Mouse (Mus musculus): ENCODE measurements at regions not wholly inside any gene's neighbourhood (a gene's known extent, or its start where the extent isn't known, plus 50 kb on each side); places are given as distances from the start of the nearest gene placed in this dataset.

DNA sequence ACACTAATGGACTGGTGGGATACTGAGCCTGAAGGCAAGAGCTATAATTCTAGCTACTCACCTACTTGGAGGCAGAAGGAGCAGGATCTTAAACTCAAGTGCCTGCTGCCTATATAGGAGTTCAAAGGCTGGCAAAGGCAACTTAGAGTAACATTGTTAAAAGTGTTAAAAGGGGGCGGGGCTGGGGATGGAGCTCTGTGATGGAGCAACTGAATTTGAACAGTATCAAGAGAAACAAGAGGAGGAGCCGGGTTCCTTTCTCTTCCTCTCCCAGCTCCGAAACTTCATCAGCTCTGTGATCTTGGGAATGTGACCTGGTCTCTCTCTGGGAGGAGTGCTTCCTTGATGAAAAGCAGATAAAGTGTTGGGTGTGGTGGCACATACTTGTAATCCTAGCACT, 223.6 kb downstream of the Rplp1 start:
- Histone ChIP-seq H3K36me3 (replicated peaks; ENCODE audit: control insufficient read depth, insufficient read depth, low read depth, low read length) (no peaks in the 10 kb centered on the region), H3K4me2 (ENCODE audit: low read depth, low read length) (no peak overlapping the region), H3K27ac (replicated peaks; ENCODE audit: low read depth, low read length) (no peak overlapping the region), H3K4me1 (ENCODE audit: control insufficient read depth, insufficient read depth, low read length) (peaks cover 3% of the 10 kb centered on the region), H3K9me3 (replicated peaks; ENCODE audit: control insufficient read depth, low read length) (no peaks in the 10 kb centered on the region), H3K9ac (replicated peaks; ENCODE audit: low read length) (no peak overlapping the region), H3K27me3 (ENCODE audit: control insufficient read depth, insufficient read depth, low read length) (no peaks in the 10 kb centered on the region), H3K4me3 (ENCODE audit: low read depth, low read length) (no peak overlapping the region)
- DNase-seq (ENCODE audit: low spot score) = no peak
- 73% methylated on average over 3 of the region's 3 CpGs for WGBS
- no peak for ATAC-seq (replicated peaks; ENCODE audit: insufficient number of reproducible peaks, low FRiP score, low TSS enrichment, low read depth)

DNA sequence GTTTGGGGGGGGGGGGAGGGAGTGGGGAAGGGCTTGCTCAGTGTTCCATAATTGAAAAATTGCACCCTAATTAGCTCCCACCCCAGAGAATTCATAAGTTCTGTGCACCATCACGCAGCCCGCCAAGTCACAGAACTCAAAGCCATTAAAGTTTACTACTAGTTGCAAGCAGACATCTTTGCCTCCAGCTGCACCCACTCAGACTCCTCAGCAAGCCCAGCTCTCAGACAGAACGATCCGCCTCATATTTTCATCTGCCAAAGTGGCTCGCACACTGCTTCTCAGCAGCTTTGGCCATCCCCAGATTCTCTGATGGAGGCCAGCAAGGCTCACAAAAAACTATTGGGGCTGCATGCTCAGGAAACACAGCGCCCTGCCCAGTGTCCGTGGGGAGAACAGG, 224.4 kb downstream of the Rplp1 start:
- no peaks in the 10 kb centered on the region for H3K9me3 ChIP-seq (replicated peaks; ENCODE audit: control insufficient read depth, low read length)
- DNase-seq (ENCODE audit: low spot score) = peak; percentile 62
- no peak for ATAC-seq (replicated peaks; ENCODE audit: insufficient number of reproducible peaks, low FRiP score, low TSS enrichment, low read depth)
- 57% methylated on average over 7 of the region's 7 CpGs for WGBS
- H3K4me1 ChIP-seq (ENCODE audit: control insufficient read depth, insufficient read depth, low read length) = no peaks in the 10 kb centered on the region; the same call in 1 of the 2 replicates
- H3K27ac ChIP-seq (replicated peaks; ENCODE audit: low read depth, low read length) = no peak overlapping the region
- no peak overlapping the region for H3K4me2 ChIP-seq (ENCODE audit: low read depth, low read length)
- no peaks in the 10 kb centered on the region for H3K36me3 ChIP-seq (replicated peaks; ENCODE audit: control insufficient read depth, insufficient read depth, low read depth, low read length)
- H3K9ac ChIP-seq (replicated peaks; ENCODE audit: low read length) = no peak overlapping the region
- H3K27me3 ChIP-seq (ENCODE audit: control insufficient read depth, insufficient read depth, low read length) = no peaks in the 10 kb centered on the region
- H3K4me3 ChIP-seq (ENCODE audit: low read depth, low read length) = no peak overlapping the region

DNA sequence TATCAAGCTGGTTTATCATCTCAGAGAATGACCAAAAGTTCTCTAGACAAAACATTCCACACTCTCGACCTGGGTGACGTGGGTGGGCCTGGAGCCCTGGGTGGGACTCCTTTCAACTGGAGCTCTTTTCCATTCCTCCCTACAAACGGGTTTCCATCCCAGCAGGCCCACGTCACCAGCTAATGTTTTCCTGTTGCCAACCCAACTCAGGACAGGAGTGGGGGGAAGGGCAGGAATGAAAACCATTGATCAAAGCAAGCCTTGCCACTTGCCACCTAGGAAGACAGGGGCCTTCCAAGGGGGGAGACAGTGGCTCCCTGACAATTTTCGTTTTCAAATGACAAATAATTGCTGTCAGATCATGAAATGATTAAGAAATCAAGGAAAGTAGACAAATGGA, 224.8 kb downstream of the Rplp1 start:
- Histone ChIP-seq H3K9me3 (replicated peaks; ENCODE audit: control insufficient read depth, low read length) (no peaks in the 10 kb centered on the region), H3K4me2 (ENCODE audit: low read depth, low read length) (no peak overlapping the region), H3K36me3 (replicated peaks; ENCODE audit: control insufficient read depth, insufficient read depth, low read depth, low read length) (no peaks in the 10 kb centered on the region), H3K27me3 (ENCODE audit: control insufficient read depth, insufficient read depth, low read length) (no peaks in the 10 kb centered on the region), H3K4me1 (ENCODE audit: control insufficient read depth, insufficient read depth, low read length) (no peaks in the 10 kb centered on the region; the same call in 1 of the 2 replicates), H3K9ac (replicated peaks; ENCODE audit: low read length) (no peak overlapping the region), H3K27ac (replicated peaks; ENCODE audit: low read depth, low read length) (no peak overlapping the region), H3K4me3 (ENCODE audit: low read depth, low read length) (no peak overlapping the region)
- DNase-seq (ENCODE audit: low spot score) = peak; percentile 72
- WGBS = 23% methylated on average over 5 of the region's 5 CpGs
- no peak for ATAC-seq (replicated peaks; ENCODE audit: insufficient number of reproducible peaks, low FRiP score, low TSS enrichment, low read depth)

DNA sequence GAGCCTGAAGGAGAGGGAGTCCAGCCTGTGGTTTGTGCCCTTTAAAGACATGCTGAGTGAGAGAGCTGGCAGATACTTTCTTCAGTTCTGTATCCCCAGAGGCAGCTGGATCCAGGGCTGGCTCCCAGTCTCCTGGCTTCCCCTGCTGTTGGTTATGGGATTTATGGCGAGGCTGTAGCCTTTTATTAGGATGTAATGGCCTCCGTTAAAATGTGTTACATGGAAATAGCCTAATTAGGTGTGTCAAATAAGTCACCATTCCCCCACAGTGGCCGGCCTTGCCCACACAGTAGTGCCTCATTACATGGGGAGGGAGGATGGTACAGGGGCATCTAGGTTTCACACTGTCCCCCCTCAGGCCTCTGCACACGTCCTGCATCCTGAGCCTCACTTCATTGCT, 230.8 kb downstream of the Rplp1 start:
- DNase-seq (ENCODE audit: low spot score) (no peak), ATAC-seq (replicated peaks; ENCODE audit: insufficient number of reproducible peaks, low FRiP score, low TSS enrichment, low read depth) (no peak)
- no peak overlapping the region for H3K27ac ChIP-seq (replicated peaks; ENCODE audit: low read depth, low read length)
- no peaks in the 10 kb centered on the region for H3K27me3 ChIP-seq (ENCODE audit: control insufficient read depth, insufficient read depth, low read length)
- H3K9me3 ChIP-seq (replicated peaks; ENCODE audit: control insufficient read depth, low read length) = no peaks in the 10 kb centered on the region
- H3K36me3 ChIP-seq (replicated peaks; ENCODE audit: control insufficient read depth, insufficient read depth, low read depth, low read length) = no peaks in the 10 kb centered on the region
- no peak overlapping the region for H3K9ac ChIP-seq (replicated peaks; ENCODE audit: low read length)
- no peak overlapping the region for H3K4me3 ChIP-seq (ENCODE audit: low read depth, low read length)
- WGBS = 74% methylated on average over 4 of the region's 4 CpGs
- no peak overlapping the region for H3K4me2 ChIP-seq (ENCODE audit: low read depth, low read length)
- no peaks in the 10 kb centered on the region; the same call in 1 of the 2 replicates for H3K4me1 ChIP-seq (ENCODE audit: control insufficient read depth, insufficient read depth, low read length)

DNA sequence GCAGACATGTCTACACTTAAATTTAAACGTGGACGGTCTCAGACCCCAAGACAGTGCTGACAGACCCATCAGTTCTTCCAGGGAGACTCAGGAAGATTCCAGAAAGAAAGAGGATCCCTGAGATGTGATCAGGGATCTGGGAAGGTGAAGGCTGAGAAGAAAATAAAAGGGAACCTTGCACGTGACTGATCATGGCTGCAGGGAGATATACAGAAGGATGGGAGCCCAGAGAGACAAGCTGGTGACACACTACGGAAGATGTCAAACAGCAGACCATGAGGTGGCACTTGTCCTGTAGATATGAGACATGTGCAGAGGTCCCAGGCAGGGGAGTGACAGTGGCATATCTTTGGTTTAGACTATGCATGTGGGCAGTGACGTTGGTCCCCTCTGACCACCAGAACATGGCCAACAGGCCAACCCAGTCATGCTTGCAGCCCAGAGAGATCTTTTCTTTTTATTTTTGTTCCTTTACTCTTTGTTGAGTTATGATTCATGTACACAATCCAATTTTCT, 231.5 kb downstream of the Rplp1 start:
- Histone ChIP-seq H3K4me3 (ENCODE audit: low read depth, low read length) (no peak overlapping the region), H3K9ac (replicated peaks; ENCODE audit: low read length) (no peak overlapping the region), H3K4me2 (ENCODE audit: low read depth, low read length) (no peak overlapping the region), H3K9me3 (replicated peaks; ENCODE audit: control insufficient read depth, low read length) (no peaks in the 10 kb centered on the region), H3K4me1 (ENCODE audit: control insufficient read depth, insufficient read depth, low read length) (no peaks in the 10 kb centered on the region; the same call in 1 of the 2 replicates), H3K36me3 (replicated peaks; ENCODE audit: control insufficient read depth, insufficient read depth, low read depth, low read length) (no peaks in the 10 kb centered on the region), H3K27ac (replicated peaks; ENCODE audit: low read depth, low read length) (no peak overlapping the region), H3K27me3 (ENCODE audit: control insufficient read depth, insufficient read depth, low read length) (no peaks in the 10 kb centered on the region)
- DNase-seq (ENCODE audit: low spot score) (no peak), ATAC-seq (replicated peaks; ENCODE audit: insufficient number of reproducible peaks, low FRiP score, low TSS enrichment, low read depth) (no peak)
- WGBS = 91% methylated on average over 5 of the region's 5 CpGs

GRCm38 (mm10) chr9:61682316-61682715, 232.0 kb downstream of the Rplp1 start:
- no peaks in the 10 kb centered on the region; the same call in 1 of the 2 replicates for H3K4me1 ChIP-seq (ENCODE audit: control insufficient read depth, insufficient read depth, low read length)
- H3K27me3 ChIP-seq (ENCODE audit: control insufficient read depth, insufficient read depth, low read length) = no peaks in the 10 kb centered on the region
- no peak overlapping the region for H3K9ac ChIP-seq (replicated peaks; ENCODE audit: low read length)
- H3K4me3 ChIP-seq (ENCODE audit: low read depth, low read length) = no peak overlapping the region
- H3K36me3 ChIP-seq (replicated peaks; ENCODE audit: control insufficient read depth, insufficient read depth, low read depth, low read length) = no peaks in the 10 kb centered on the region
- 62% methylated on average over 4 of the region's 4 CpGs for WGBS
- no peak for ATAC-seq (replicated peaks; ENCODE audit: insufficient number of reproducible peaks, low FRiP score, low TSS enrichment, low read depth)
- H3K4me2 ChIP-seq (ENCODE audit: low read depth, low read length) = no peak overlapping the region
- no peak overlapping the region for H3K27ac ChIP-seq (replicated peaks; ENCODE audit: low read depth, low read length)
- H3K9me3 ChIP-seq (replicated peaks; ENCODE audit: control insufficient read depth, low read length) = no peaks in the 10 kb centered on the region
- DNase-seq (ENCODE audit: low spot score) = no peak

DNA sequence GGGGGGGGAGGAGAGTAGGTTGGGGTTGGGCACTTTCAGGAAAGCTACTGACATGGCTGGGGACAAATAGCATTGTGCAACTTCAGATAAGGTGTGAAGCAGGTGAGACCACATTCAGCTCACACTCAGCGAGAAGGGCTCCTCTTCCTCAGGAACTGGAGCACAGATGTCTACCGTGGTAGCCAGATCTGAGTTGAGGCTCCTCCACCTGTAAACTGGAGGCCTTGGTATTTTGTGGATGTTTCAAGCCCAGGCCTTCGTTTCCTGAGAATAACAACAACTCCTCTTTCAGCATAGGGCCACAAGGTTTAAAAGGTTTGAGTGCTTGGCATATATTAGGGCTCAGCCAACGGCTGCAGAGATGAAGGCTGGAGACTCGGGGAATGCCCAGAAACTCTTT, 232.9 kb downstream of the Rplp1 start:
- H3K4me3 ChIP-seq (ENCODE audit: low read depth, low read length) = no peak overlapping the region
- no peaks in the 10 kb centered on the region for H3K27me3 ChIP-seq (ENCODE audit: control insufficient read depth, insufficient read depth, low read length)
- ATAC-seq (replicated peaks; ENCODE audit: insufficient number of reproducible peaks, low FRiP score, low TSS enrichment, low read depth) = no peak
- WGBS = 53% methylated on average over 5 of the region's 5 CpGs
- no peak for DNase-seq (ENCODE audit: low spot score)
- no peak overlapping the region for H3K4me2 ChIP-seq (ENCODE audit: low read depth, low read length)
- H3K9me3 ChIP-seq (replicated peaks; ENCODE audit: control insufficient read depth, low read length) = no peaks in the 10 kb centered on the region
- H3K36me3 ChIP-seq (replicated peaks; ENCODE audit: control insufficient read depth, insufficient read depth, low read depth, low read length) = no peaks in the 10 kb centered on the region
- H3K4me1 ChIP-seq (ENCODE audit: control insufficient read depth, insufficient read depth, low read length) = no peaks in the 10 kb centered on the region; the same call in 1 of the 2 replicates
- H3K27ac ChIP-seq (replicated peaks; ENCODE audit: low read depth, low read length) = no peak overlapping the region
- H3K9ac ChIP-seq (replicated peaks; ENCODE audit: low read length) = no peak overlapping the region

DNA sequence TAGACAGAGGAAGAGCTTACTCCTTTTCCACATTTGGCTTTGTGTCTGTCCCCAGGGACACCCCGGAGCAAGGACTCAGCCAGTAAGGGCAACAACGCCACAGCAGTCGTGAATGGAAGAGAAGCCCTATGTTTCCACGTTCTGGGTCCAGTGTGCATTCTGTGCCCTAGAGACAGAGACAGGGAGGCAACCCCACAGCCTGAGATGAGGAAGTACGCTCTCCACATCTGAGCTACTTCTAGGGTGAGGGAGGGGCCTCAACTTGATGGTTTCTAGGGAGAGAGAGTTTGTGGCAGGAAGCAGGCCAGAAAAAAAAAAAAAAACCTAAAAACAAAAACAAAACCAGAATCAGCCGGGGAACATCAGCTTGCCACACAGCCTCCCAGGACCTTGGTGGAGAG, 233.4 kb downstream of the Rplp1 start:
- no peaks in the 10 kb centered on the region for H3K9me3 ChIP-seq (replicated peaks; ENCODE audit: control insufficient read depth, low read length)
- no peaks in the 10 kb centered on the region; the same call in 1 of the 2 replicates for H3K4me1 ChIP-seq (ENCODE audit: control insufficient read depth, insufficient read depth, low read length)
- no peak overlapping the region for H3K9ac ChIP-seq (replicated peaks; ENCODE audit: low read length)
- WGBS = 34% methylated on average over 6 of the region's 6 CpGs
- no peak overlapping the region for H3K4me3 ChIP-seq (ENCODE audit: low read depth, low read length)
- H3K27ac ChIP-seq (replicated peaks; ENCODE audit: low read depth, low read length) = no peak overlapping the region
- DNase-seq (ENCODE audit: low spot score) = no peak
- no peaks in the 10 kb centered on the region for H3K27me3 ChIP-seq (ENCODE audit: control insufficient read depth, insufficient read depth, low read length)
- no peak overlapping the region for H3K4me2 ChIP-seq (ENCODE audit: low read depth, low read length)
- no peak for ATAC-seq (replicated peaks; ENCODE audit: insufficient number of reproducible peaks, low FRiP score, low TSS enrichment, low read depth)
- H3K36me3 ChIP-seq (replicated peaks; ENCODE audit: control insufficient read depth, insufficient read depth, low read depth, low read length) = no peaks in the 10 kb centered on the region

Measured in embryonic facial prominence, embryonic 11.5 days (tissue).